Mouse (Mus musculus) brain, embryonic 14.5 days (tissue): Measurements from ENCODE around the gene Lmbr1l. TPM values are rescaled to one million over a fixed set of nuclear protein-coding genes. Genes with fewer than 3 reads are reported as not detected.
"Not testable (repeated sequence)": the region's sequence is repeated elsewhere in the genome, so short reads cannot be mapped to it uniquely, and the experiment has no call there.

ENCODE experiments used
- DNase-seq: peaks from one replicate; pipeline ENCODE4 v3.0.0-alpha.2; 2011; ENCODE audit warnings: low read depth
- CTCF ChIP-seq: fragments of 200-500 bp; IDR thresholded peaks from 2 replicates; pipeline ENCODE4 v1.5.1; 2012; ENCODE audit warnings: inconsistent platforms, mild to moderate bottlenecking, moderate library complexity, borderline replicate concordance; ENCODE audit not compliant: insufficient read depth, insufficient read length; ENCODE audit errors: extremely low read depth
- POLR2A ChIP-seq: fragments of 200-500 bp; IDR thresholded peaks from 2 replicates; pipeline ENCODE4 v1.6.1; 2012; ENCODE audit warnings: mild to moderate bottlenecking, inconsistent platforms, borderline replicate concordance; ENCODE audit not compliant: poor library complexity, insufficient read depth, insufficient read length, severe bottlenecking; ENCODE audit errors: extremely low read depth
- polyA plus RNA-seq: library from polyadenylated mRNA; depleted of rRNA; stranded (reverse); fragments of >200 nt; gene quantifications from 2 replicates; pipeline ENCODE4 v1.2.3, GENCODE M21; 2012

Lmbr1l gene
- polyA plus RNA-seq, 1 experiment = 106 TPM

DNA sequence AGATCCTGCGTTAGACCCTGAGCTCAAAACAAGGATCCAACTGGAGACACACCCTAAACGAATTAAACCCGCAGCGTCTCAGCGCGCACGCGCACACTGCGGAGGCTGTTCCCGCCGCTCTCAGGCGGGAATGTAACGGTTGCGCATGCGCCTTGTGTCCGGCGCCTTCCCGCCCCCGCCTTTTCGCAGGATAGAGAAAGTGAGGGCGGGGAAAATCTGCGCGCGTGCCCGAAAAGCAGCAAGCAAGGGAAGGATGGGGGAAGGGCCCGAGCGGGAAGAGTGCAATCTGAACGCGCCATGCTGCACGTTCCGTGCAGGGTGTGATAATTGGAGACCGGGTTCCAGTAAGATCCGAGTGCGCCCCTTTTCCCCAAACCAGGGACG, 15.8 kb upstream of the Lmbr1l start:
- peak; percentile 99 for DNase-seq
- TF ChIP-seq CTCF (no peak), POLR2A (no peak)

DNA sequence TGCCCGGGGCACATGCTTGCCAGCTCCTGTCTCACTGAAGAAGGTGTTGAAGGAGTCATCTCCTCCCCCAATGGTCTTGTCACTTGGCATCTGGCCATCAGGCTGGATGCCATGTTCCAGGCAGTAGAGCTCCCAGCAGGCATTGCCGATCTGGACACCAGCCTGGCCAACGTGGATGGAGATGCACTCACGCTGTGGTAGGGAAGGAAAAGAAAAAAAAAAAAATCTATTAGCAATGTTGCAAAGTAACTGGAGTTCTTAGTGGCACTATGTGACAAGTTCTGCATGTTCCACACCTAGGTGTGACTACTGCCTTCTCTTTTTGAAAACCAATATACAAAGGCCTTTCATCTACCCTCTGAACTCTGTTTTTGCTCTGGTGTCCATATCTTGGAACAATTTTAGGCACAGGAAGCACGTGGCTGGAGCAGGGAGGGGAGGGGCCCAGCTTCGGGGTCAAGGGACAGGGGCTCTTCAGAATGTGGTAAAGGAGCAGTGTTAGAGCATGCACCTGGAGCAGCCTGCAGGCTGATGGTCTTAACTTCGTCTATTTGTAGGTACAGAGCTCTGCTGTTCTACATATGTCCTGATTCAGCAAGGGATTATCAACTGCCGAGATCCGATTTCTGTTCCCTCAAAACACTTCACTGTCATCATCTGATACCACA, 15.1 kb upstream of the Lmbr1l start:
- DNase-seq = not testable (repeated sequence)

DNA sequence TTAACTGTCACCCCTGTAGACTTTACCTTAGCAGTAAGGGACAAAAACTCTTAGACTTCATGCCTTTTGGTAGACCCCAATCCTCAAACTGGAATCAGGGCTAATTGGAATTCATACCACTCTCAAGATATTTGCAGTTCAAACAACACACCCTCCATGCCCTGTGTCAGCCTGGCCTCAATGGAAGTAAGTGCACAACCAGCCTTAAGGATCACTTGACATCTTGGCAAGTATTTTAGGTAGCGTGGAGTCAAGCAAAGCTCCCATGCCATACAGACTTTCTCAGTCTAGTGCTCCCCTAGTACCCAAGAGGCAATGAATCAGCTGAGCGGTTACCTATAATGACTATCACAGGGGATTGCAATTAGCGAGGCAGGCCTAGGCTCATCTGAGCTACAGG, 13.0 kb upstream of the Lmbr1l start:
- no peak for DNase-seq
- TF ChIP-seq POLR2A (no peak), CTCF (no peak)

DNA sequence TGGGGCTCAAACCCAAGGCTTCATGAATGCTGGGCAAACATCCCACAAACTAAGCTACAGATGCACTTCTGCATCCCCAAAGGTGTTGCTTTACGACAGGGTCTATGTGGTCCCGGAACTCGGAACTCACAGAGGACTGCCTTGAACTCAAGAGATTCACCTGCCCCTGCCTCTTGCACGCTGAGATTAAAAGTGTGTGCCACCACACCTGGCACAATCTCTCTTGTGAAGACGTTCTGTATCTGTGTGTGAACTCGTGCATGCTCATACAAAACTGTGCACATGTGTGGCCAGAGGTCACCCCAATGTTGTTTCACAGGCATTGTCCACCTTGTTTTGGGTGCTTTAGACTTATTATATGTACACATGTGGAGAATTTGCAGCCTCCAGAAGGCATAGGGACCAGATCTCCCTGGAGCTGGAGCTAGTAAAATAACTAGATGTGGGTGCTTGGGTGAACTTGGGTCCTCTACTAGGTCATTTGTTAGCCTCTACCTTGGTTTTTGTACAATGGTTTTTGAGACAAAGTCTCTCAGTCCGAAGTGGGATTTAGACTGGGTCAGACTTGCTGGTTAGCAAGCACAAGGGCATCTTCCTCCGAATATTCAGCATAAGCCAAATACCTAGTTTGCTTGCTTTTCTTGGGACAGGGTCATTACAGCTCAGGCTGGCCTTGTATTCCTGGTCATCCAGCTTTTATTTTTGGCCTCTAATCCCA, 12.1 kb upstream of the Lmbr1l start:
- DNase-seq = no peak

DNA sequence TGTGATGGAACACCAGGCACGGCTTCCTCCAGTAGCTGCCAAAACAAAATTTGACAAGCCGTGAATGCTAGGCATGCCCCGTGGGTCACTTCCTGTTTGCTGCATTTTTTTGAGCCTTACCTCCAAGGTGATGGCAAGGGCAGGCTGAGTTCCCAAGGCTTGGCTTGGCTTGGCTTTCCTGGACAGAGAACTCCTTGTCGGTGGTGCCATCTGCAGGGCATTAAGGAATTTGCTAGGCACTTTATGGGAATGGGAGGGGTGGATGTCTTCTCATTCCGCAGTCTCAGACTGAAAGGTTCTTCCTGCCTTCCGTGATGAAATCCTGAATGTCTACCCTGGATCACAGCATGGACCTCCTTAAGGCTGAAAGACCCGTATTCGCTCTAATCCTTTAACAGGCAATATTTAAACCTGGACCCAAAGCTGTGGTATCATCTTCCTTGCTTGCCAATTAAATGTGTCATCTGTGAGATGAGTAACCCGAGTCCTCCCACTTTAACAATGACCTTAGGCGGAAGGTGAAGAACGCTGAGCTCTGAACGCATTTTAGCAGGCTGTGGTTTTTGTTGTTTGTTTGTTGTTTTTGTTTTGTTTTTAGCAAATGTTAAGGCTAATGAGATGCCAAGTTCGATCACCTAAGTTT, 10.7 kb upstream of the Lmbr1l start:
- peak; percentile 88 for DNase-seq
- TF ChIP-seq CTCF (peak; percentile 79), POLR2A (no peak)

More for the DNA sequence above, 12.1 kb upstream of the Lmbr1l start:
- TF ChIP-seq POLR2A (no peak), CTCF (no peak)

DNA sequence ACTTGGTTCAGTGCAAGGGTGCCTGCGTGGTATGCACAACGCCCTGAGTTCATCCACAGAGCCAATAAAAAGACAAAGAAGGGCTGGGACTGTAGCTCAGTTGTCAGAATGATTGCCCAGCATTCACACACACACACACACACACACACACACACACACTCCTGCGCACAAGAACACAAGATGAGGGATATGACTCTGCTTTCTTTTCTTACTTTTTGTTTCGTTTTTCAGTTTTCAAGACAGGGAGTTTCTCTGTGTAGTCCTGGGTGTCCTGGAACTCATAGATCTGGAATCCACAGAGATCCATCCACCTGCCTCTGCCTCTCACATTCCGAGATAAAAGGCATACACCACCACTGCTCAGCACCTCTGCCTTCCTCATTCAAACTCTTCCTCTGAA, 9.5 kb upstream of the Lmbr1l start:
- no peak for TF ChIP-seq POLR2A
- DNase-seq = no peak

DNA sequence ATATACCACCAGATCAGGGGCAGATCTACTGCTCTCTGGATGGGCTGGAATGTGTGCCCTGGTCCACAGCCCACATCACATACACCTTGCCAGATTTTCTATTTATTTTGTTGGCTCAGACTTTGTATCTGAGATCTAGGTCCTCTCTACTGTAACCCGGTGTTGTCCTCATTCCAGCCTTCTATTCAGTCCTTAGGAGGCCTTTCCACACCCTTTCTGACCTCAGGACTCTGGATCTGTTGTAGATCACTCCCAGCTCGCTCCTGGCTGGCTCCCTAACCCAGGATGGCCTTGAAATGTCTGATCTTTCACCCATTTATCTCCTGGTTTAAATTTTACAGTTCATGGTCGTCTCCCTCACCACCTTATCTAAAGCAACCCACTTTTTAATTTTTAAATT, 6.7 kb upstream of the Lmbr1l start:
- no peak for TF ChIP-seq POLR2A
- no peak for TF ChIP-seq CTCF

DNA sequence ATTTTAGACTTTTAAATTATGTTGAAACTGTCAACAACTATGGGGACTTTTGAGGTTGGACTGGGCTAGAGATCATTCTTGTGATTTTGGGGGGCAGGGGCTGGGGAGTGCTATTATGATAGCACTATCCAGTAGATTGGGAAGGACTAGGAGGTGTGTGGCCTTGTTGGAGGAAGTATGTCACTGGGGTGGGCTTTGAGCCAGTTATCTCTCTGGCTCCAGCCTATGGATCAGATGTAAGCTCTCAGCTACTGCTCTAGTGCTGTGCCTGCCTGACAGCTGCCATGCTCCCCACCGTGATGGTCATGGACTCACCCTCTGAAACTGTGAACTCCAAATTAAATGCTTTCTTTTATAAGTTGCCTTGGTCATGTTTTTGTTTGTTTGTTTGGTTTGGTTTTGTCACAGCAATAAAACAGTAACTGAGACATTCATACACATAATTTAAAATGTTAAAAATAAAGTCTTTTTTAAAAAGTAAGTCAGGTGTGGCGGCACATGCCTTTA, 5.1 kb upstream of the Lmbr1l start:
- DNase-seq = no peak
- TF ChIP-seq POLR2A = no peak
- TF ChIP-seq CTCF = no peak

More for the DNA sequence above, 6.7 kb upstream of the Lmbr1l start:
- no peak for DNase-seq

DNA sequence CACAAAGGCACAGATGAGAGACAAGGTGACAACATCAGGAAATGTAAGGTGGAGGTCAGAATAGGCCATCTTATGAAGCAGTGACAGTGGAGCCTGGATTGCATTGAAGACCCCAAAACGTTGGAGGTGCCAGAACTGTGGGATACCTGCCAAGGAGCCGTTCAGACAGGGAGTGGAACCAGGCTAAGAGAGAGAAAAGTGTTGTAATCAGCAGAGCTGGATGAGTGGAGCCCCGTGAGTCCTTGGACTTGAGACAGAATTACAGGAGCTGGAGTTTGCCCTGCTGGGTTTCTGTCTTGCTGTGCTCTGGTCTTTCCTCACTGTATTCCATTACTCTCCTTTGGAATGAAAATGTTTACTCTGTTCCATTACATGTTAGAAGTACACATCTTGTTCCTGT, 4.5 kb upstream of the Lmbr1l start:
- TF ChIP-seq CTCF = no peak
- TF ChIP-seq POLR2A = no peak
- no peak for DNase-seq

DNA sequence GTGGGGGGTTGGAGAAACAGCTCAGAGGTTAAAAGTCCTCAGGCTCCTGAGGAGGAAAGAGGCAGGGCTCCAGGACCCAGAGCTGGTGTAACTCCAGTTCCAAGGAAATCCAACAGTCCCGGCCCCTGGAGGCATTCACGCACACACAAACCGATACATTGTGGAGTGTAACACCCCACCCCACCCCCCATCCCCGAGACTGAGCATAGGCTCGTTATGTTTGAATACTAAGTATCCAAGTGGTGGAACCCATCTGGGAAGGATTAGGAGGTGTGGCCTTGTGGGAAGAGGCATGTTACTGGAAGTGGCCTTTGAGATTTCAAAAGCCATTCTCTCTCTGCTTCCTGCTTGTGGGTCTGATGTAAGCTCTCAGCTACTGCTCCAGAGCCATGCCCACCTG, 3.5 kb upstream of the Lmbr1l start:
- no peak for TF ChIP-seq CTCF
- TF ChIP-seq POLR2A = no peak
- no peak for DNase-seq

DNA sequence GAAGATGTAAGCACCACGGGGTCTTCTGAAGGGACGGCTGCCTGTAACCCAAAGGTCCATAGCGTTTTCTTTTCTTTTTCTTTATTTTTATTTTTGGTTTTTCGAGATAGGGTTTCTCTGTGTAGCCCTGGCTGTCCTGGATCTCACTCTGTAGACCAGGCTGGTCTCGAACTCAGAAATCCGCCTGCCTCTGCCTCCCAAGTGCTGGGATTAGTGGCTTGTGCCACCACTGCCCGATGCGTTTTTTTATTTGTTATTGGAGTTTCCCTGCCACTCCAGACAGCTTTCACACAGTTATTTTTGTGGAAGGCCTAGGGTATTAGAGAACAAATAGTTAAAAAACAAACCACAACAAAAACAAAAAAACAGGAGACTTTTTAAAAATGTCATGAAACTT, 466 bp upstream of the Lmbr1l start:
- not testable (repeated sequence) for DNase-seq

DNA sequence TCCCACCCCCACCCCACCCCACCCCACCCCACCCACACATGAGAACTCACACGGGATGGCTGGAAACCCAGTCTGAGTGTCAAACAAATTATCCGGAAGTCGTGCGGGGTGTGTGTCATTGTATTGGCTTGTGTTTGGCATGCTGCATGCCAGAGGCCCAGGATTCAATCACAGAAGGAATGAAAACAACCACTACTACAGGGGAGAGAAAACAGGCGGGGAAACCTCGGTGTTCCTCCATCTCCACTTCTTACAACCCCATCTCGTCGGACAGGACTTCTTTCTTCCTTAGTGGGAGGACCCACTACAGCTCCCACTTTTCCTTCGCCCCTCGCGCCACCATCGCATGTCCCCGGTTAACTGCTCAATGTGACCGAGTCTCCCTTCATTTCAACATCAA, 940 bp downstream of the Lmbr1l start:
- DNase-seq = peak; percentile 52

More for the DNA sequence above, 940 bp downstream of the Lmbr1l start:
- no peak for TF ChIP-seq POLR2A
- TF ChIP-seq CTCF = no peak
